Mouse (Mus musculus) bone marrow macrophage, adult 2 months (primary cell): ENCODE data around the gene Sgsm3.

ENCODE experiments used
- CTCF ChIP-seq: IDR thresholded peaks from 2 replicates; pipeline ENCODE4 v1.5.1; 2012; ENCODE audit warnings: low read depth, mild to moderate bottlenecking, low read length, moderate library complexity
- POLR2A ChIP-seq: IDR thresholded peaks from 2 replicates; pipeline ENCODE4 v1.6.1; 2012; ENCODE audit warnings: mild to moderate bottlenecking, low read depth, low read length, borderline replicate concordance

GRCm38 (mm10) chr15:81049401-81050053, 72.0 kb downstream of the Sgsm3 start:
- TF ChIP-seq POLR2A (no peak), CTCF (peak; percentile 45; the same call in 1 of the 2 replicates)
